Mouse (Mus musculus): Measurements from ENCODE around the gene Vmn2r117. TPM values are rescaled to one million over a fixed set of nuclear protein-coding genes. Genes with fewer than 3 reads are reported as not detected.
"Not testable (repeated sequence)": the region's sequence is repeated elsewhere in the genome, so short reads cannot be mapped to it uniquely, and the experiment has no call there.

The Vmn2r117 gene
- total RNA-seq (2021), result not detected
- long read RNA-seq, result 0 reads

DNA sequence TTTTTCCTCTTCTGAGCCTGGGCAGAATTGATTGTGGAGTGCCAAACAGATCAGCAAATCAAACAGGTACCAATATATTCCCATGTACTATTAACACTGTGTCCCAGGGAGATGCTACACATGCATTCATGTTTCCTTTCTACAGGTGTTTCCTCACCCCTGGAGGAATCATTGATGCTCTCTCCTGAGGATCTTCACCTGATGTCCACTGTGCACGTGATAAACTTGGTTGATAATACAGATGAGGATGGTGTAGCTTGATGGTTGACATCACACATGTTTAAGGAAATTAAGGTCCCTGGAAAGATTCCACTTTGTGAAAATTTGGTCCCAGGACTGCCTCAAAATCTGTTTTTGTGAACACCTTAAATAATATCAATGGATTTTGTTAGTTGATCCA lies at the start of gene Vmn2r117:
Gene Vmn2r117 (minus strand): TSS at position 101 of the 400 bp plus-strand sequence.
- not testable (repeated sequence) for DNase-seq (ENCODE audit: low spot score in 2 of 2)

- not testable (repeated sequence) for DNase-seq (ENCODE audit: low spot score in 2 of 2)
Observed at GRCm38 (mm10) chr17:23522941-23523732, 43.6 kb upstream of the Vmn2r117 start.

GRCm38 (mm10) chr17:23518701-23519423 lies 39.4 kb upstream of the Vmn2r117 start:
- DNase-seq (ENCODE audit: low spot score in 2 of 2), result no peak

- no peak for DNase-seq (ENCODE audit: low spot score in 2 of 2)
Observed at GRCm38 (mm10) chr17:23433150-23433679, 46.3 kb downstream of the Vmn2r117 start.

Other genes starting within 250 kb of the Vmn2r117 start
- under 1 TPM in 1 of 2 experiments, not detected in 1; 0.07 TPM for gene Vmn2r114, start 167.2 kb downstream of the Vmn2r117 start, total RNA-seq (2021)
- gene Vmn2r115, start 136.0 kb downstream of the Vmn2r117 start, total RNA-seq (2021), result not detected
- gene Vmn2r116, start 95.1 kb downstream of the Vmn2r117 start, total RNA-seq (2021), result not detected
- gene Zfp213, start 84.5 kb upstream of the Vmn2r117 start, total RNA-seq (2021), result 1 to 10 TPM; 6.4 to 7.2 TPM
- gene Zfp13, start 119.8 kb upstream of the Vmn2r117 start, total RNA-seq (2021), result 10 to 100 TPM; 25.7 to 30.0 TPM
- gene Zscan10, start 121.2 kb upstream of the Vmn2r117 start, total RNA-seq (2021), result not detected
- 1 to 10 TPM; 1.2 to 1.6 TPM for gene Mmp25, start 165.6 kb upstream of the Vmn2r117 start, total RNA-seq (2021)
- gene Bicdl2, start 180.8 kb upstream of the Vmn2r117 start, total RNA-seq (2021), result not detected
- 100 to 1,000 TPM; 137 to 148 TPM for gene Hcfc1r1, start 193.9 kb upstream of the Vmn2r117 start, total RNA-seq (2021)
- 10 to 100 TPM; 11.4 to 12.9 TPM for gene Thoc6, start 194.2 kb upstream of the Vmn2r117 start, total RNA-seq (2021)
- gene Tnfrsf12a, start 197.8 kb upstream of the Vmn2r117 start, total RNA-seq (2021), result 1 to 10 TPM; 6.8 to 7.2 TPM
- under 1 TPM; 0.22 to 0.25 TPM for gene Cldn6, start 199.6 kb upstream of the Vmn2r117 start, total RNA-seq (2021)
- under 1 TPM in 1 of 2 experiments, not detected in 1; 0.57 TPM for gene Cldn9, start 204.3 kb upstream of the Vmn2r117 start, total RNA-seq (2021)
- gene 1520401A03Rik, start 243.1 kb upstream of the Vmn2r117 start, total RNA-seq (2021), result under 1 TPM; 0.13 to 0.62 TPM
- 1 to 10 TPM; 6.7 to 8.3 TPM for gene Pkmyt1, start 246.6 kb upstream of the Vmn2r117 start, total RNA-seq (2021)

Measured in layer of hippocampus, postnatal 10 days (tissue).